Mouse (Mus musculus): Measurements from ENCODE around the gene Dusp5.

- TF ChIP-seq POLR2A (IDR thresholded peaks at IDR 0.05; ENCODE audit: low read depth, low read length), result no peak
- no peak for TF ChIP-seq CTCF (conservative IDR thresholded peaks at IDR 0.05; ENCODE audit: insufficient read depth, insufficient read length, low read depth, low read length)
These were observed 4.3 kb downstream of the Dusp5 start for GRCm38 (mm10) chr19:53533236-53533635.
